Mouse (Mus musculus): ENCODE results near the gene Otop3.

GRCm38 (mm10) chr11:115381276-115381675, 46.7 kb downstream of the Otop3 start:
- TF ChIP-seq CTCF (IDR thresholded peaks at IDR 0.05), result no peak
- no peak for TF ChIP-seq EP300 (IDR thresholded peaks at IDR 0.05)

All from lung, postnatal 0 days (tissue).